Mouse (Mus musculus): ENCODE measurements around the gene Cxcr3. TPM values are rescaled to one million over a fixed set of nuclear protein-coding genes. Genes with fewer than 3 reads are reported as not detected.

Gene Cxcr3
- polyA plus RNA-seq, 1 experiment from 2014 or later, result 0.63 TPM

DNA sequence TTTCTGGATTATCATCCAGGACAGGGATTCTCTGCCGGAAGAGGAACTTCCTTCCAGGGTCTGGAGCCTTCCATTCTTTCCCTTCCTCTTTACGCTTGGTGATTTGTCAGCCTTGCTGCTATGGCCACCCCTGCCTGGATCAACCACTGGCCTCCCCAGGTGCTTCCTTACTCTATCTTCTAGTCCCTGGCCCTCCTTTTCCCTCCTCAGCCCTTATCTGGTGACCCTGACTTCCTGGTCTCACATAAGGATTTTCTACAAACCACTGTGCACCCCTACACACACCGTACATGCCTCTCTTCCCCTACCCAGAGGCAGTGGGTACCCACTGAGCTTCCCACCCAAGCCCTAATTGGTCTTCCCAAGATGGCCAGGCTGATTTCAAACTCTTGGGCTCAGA lies 781 bp downstream of the Cxcr3 start:
- Histone ChIP-seq H3K4me2 (replicated peaks) (no peak overlapping the region), H3K4me3 (replicated peaks) (no peak overlapping the region), H3K4me1 (replicated peaks) (no peaks in the 10 kb centered on the region), H3K27me3 (replicated peaks) (no peaks in the 10 kb centered on the region; the same call in 1 of the 2 replicates), H3K27ac (no peak overlapping the region), H3K9ac (no peak overlapping the region), H3K36me3 (no peaks in the 10 kb centered on the region), H3K9me3 (no peaks in the 10 kb centered on the region)
- WGBS, result 91% methylated on average over 3 of the region's 3 CpGs
- ATAC-seq, result no peak

DNA sequence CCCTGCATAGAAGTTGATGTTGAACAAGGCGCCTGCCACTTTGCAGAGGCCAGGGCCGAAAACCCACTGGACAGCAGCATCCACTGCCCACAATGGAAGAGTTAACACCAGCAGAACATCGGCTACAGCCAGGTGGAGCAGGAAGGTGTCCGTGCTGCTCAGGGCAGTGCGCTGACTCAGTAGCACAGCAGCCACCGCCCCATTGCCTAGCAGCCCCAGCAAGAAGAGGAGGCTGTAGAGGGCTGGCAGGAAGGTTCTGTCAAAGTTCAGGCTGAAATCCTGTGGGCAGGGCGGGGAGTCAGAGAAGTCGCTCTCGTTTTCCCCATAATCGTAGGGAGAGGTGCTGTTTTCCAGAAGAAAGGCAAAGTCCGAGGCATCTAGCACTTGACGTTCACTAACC lies 1.4 kb downstream of the Cxcr3 start:
- Histone ChIP-seq H3K4me1 (replicated peaks) (no peaks in the 10 kb centered on the region), H3K27ac (no peak overlapping the region), H3K9ac (no peak overlapping the region), H3K27me3 (replicated peaks) (no peaks in the 10 kb centered on the region; the same call in 1 of the 2 replicates), H3K4me2 (replicated peaks) (no peak overlapping the region), H3K4me3 (replicated peaks) (no peak overlapping the region), H3K36me3 (no peaks in the 10 kb centered on the region), H3K9me3 (no peaks in the 10 kb centered on the region)
- peak; percentile 78 for ATAC-seq
- 66% methylated on average over 12 of the region's 12 CpGs for WGBS

DNA sequence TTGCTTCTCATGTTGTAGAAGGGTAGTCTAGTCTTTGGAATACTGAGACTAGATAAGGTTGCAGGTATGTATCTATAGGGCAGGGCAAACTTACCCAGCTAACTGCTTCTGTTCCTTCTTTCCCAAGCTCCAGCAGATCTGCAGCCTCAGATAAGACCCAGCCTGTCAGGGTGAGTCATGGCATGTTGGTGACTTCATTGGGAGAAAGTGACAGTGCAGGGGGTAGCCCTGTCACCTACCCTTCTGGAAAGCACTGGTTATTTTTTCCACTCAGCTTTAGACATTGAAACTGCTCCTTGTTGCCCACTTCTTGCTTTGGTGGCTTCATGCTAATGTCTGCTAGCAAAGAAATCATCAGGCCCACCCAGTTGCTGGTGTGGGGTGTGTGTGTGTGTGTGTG lies 4.1 kb downstream of the Cxcr3 start:
- Histone ChIP-seq H3K9ac (no peak overlapping the region), H3K4me1 (replicated peaks) (no peaks in the 10 kb centered on the region)

DNA sequence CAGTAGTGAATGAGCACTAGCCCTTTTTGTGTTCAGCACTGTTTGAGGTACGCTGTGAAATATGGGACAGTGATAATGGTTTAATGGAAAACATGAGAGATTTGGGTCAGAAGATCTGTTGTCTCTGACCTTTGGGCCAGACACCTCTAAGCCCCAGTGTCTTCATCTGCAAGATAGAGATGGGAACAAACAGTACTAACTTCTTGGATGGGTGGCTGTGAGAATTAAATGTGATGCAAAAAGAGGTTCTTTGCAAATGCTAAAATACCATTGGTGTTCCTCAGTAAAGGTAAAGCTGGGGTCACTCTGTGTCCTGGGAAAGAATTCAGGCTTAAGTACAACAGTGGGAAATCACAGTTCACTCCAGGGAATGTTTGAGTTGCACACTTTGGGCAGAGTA lies 13.7 kb downstream of the Cxcr3 start:
- no peak overlapping the region for H3K9ac ChIP-seq
- H3K9me3 ChIP-seq, result no peaks in the 10 kb centered on the region
- no peak overlapping the region for H3K27ac ChIP-seq
- H3K27me3 ChIP-seq (replicated peaks), result no peaks in the 10 kb centered on the region; the same call in 1 of the 2 replicates
- no peaks in the 10 kb centered on the region for H3K36me3 ChIP-seq
- no peak for ATAC-seq
- H3K4me1 ChIP-seq (replicated peaks), result no peaks in the 10 kb centered on the region
- H3K4me3 ChIP-seq (replicated peaks), result no peak overlapping the region
- 56% methylated on average over 1 of the region's 1 CpGs for WGBS
- no peak overlapping the region for H3K4me2 ChIP-seq (replicated peaks)

More for the DNA sequence above, 4.1 kb downstream of the Cxcr3 start:
- Histone ChIP-seq H3K4me2 (replicated peaks) (no peak overlapping the region), H3K4me3 (replicated peaks) (no peak overlapping the region), H3K27ac (no peak overlapping the region), H3K36me3 (no peaks in the 10 kb centered on the region), H3K9me3 (no peaks in the 10 kb centered on the region), H3K27me3 (replicated peaks) (no peaks in the 10 kb centered on the region; the same call in 1 of the 2 replicates)
- ATAC-seq, result no peak

DNA sequence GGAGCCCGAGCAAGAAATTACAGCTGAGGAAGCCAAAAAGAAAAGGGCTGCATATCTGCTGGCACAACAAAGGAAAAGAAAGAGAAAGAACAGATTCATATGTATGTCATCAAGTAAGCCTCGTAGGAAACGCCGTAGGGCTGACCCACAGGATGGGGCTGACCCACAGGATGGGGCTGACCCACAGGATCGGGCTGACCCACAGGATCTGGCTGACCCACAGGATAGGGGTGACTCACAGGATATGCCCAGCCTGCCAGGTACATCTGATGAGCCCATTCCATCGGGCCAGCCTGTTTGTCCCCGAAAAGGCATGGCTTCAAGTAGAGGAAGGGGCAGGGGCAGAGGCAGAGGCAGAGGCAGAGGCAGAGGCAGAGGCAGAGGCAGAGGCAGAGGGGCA lies 29.0 kb downstream of the Cxcr3 start:
- H3K27me3 ChIP-seq (replicated peaks), result no peaks in the 10 kb centered on the region
- no peak overlapping the region for H3K9ac ChIP-seq
- no peaks in the 10 kb centered on the region for H3K36me3 ChIP-seq
- WGBS, result 77% methylated on average over 7 of the region's 7 CpGs
- H3K9me3 ChIP-seq, result no peaks in the 10 kb centered on the region
- no peak for ATAC-seq
- no peak overlapping the region for H3K4me2 ChIP-seq (replicated peaks)
- H3K4me3 ChIP-seq (replicated peaks), result no peak overlapping the region
- H3K27ac ChIP-seq, result no peak overlapping the region
- no peaks in the 10 kb centered on the region for H3K4me1 ChIP-seq (replicated peaks)

DNA sequence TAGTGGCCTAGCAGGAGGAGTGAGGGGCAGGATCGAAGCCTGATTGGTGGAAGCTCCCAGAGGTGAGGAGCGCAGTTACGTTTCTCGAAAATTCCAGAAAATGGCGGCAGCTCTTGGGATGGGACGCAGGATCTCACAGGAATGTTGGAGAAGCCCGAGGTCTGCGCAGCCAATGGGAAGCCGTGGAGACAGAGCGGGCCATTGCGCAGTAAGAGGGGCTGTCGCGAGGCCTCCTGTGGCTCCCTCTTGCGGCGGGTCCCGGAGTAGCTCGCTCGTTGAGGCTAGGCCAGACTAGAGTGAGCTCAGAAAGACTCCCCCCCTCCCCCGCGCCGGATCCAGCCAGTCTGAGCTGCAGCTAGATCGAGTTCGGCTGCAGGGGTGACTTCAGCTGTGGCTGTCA lies 35.8 kb downstream of the Cxcr3 start:
- Histone ChIP-seq H3K9ac (no peak overlapping the region), H3K27ac (no peak overlapping the region), H3K36me3 (no peaks in the 10 kb centered on the region), H3K9me3 (no peaks in the 10 kb centered on the region), H3K4me3 (replicated peaks) (no peak overlapping the region), H3K4me2 (replicated peaks) (no peak overlapping the region), H3K4me1 (replicated peaks) (no peaks in the 10 kb centered on the region), H3K27me3 (replicated peaks) (no peaks in the 10 kb centered on the region)
- ATAC-seq, result no peak
- 74% methylated on average over 23 of the region's 23 CpGs for WGBS

DNA sequence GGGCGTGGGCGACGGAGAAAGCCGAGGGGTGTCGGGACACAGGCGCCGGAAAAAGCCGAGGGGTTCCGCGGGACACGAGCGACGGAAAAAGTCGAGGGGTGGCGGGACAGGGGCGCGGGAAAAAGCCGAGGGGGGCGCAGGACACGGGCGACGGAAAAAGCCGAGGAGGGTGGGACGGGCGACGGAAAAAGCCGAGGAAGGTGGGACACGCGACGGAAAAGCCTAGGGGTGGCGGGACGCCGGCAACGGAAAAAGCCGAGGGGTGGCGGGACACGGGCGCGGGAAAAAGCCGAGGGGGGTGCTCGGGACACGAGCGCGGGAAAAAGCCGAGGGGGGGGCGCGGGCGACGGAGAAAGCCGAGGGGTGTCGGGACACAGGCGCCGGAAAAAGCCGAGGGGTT lies 36.5 kb downstream of the Cxcr3 start:
- Histone ChIP-seq H3K27ac (no peak overlapping the region), H3K4me1 (replicated peaks) (no peaks in the 10 kb centered on the region), H3K27me3 (replicated peaks) (no peaks in the 10 kb centered on the region), H3K9ac (no peak overlapping the region), H3K4me2 (replicated peaks) (no peak overlapping the region), H3K4me3 (replicated peaks) (no peak overlapping the region), H3K36me3 (no peaks in the 10 kb centered on the region), H3K9me3 (no peaks in the 10 kb centered on the region)
- ATAC-seq, result no peak
- 68% methylated on average over 53 of the region's 54 CpGs for WGBS

DNA sequence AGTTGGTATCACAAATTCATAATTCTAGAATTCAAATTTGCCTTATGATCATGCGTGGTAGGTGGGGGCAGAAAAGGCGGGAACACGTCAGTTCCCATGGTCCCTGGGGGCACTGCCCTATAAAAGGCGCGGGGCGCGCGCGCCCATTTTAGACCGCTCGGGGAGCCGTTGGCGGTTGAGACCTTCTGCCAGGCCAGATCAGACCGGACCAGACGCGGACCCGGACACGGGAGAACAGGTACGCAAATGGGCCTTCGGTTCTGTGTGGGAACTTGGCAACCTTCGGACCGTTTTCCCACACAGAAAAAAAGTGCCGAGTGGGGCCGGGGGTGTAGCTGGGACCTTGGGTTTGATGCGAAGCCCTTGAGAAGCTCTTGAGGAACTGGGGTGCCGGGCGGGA lies 38.4 kb downstream of the Cxcr3 start:
- H3K4me1 ChIP-seq (replicated peaks), result no peaks in the 10 kb centered on the region
- ATAC-seq, result no peak
- H3K9ac ChIP-seq, result no peak overlapping the region
- H3K36me3 ChIP-seq, result no peaks in the 10 kb centered on the region
- no peaks in the 10 kb centered on the region for H3K9me3 ChIP-seq
- WGBS, result 92% methylated on average over 27 of the region's 27 CpGs
- H3K27me3 ChIP-seq (replicated peaks), result no peaks in the 10 kb centered on the region
- no peak overlapping the region for H3K4me2 ChIP-seq (replicated peaks)
- no peak overlapping the region for H3K27ac ChIP-seq
- no peak overlapping the region for H3K4me3 ChIP-seq (replicated peaks)

Other genes with a start within 250 kb of the Cxcr3 start
- 10.6 and 11.4 TPM in 2 replicates for gene Taf1, start 201.5 kb downstream of the Cxcr3 start, polyA plus RNA-seq (2015; fragmentation: Nextera tagmentation; extraction: Ambion mirVana)
- gene Ogt, start 94.2 kb downstream of the Cxcr3 start, polyA plus RNA-seq (2015; fragmentation: Nextera tagmentation; extraction: Ambion mirVana), result 111 and 117 TPM in 2 replicates
- 0.19 and 0.23 TPM in 2 replicates for gene Gm4779, start 60.2 kb upstream of the Cxcr3 start, polyA plus RNA-seq (2015; fragmentation: Nextera tagmentation; extraction: Ambion mirVana)
- 0.08 TPM in 1 of 2 replicates, not detected in the other for gene 8030474K03Rik, start 60.4 kb upstream of the Cxcr3 start, polyA plus RNA-seq (2015; fragmentation: Nextera tagmentation; extraction: Ambion mirVana)
- gene Nhsl2, start 115.1 kb upstream of the Cxcr3 start, polyA plus RNA-seq (2015; fragmentation: Nextera tagmentation; extraction: Ambion mirVana), result 8.4 and 10.4 TPM in 2 replicates